Mouse (Mus musculus) kidney, postnatal 0 days (tissue): ENCODE results near the gene Itgam. TPM values are rescaled to one million over a fixed set of nuclear protein-coding genes. Genes with fewer than 3 reads are reported as not detected.
"Not testable (repeated sequence)": the region's sequence is repeated elsewhere in the genome, so short reads cannot be mapped to it uniquely, and the experiment has no call there.

ENCODE experiments used
- ATAC-seq: fragments of 200-750 bp; cut with Nextera tagmentation; replicated peaks from 2 replicates; pipeline ENCODE4 v1.8.0; 2017; ENCODE audit warnings: low read depth, moderate number of reproducible peaks, moderate TSS enrichment, moderate library complexity; ENCODE audit not compliant: low FRiP score
- DNase-seq: peaks from one replicate; pipeline ENCODE4 v3.0.0-alpha.2; 2016; ENCODE audit warnings: low spot score
- H3K27ac ChIP-seq: fragments of 300-500 bp; sonication (generic); 2 replicates; pipeline ENCODE4 v1.5.1; 2014; ENCODE audit warnings: mild to moderate bottlenecking
- H3K27me3 ChIP-seq: fragments of 300-500 bp; sonication (generic); 2 replicates; pipeline ENCODE4 v1.6.1; 2014; ENCODE audit warnings: low read length, mixed read lengths; ENCODE audit not compliant: insufficient read depth
- H3K36me3 ChIP-seq: fragments of 300-500 bp; sonication (generic); 2 replicates; pipeline ENCODE4 v1.6.1; 2014; ENCODE audit warnings: low read length, mixed read lengths; ENCODE audit not compliant: insufficient read depth
- H3K4me1 ChIP-seq: fragments of 300-500 bp; sonication (generic); replicated peaks from 2 replicates; pipeline ENCODE4 v1.6.1; 2014; ENCODE audit warnings: antibody characterized with exemption, low read length, mixed read lengths; ENCODE audit not compliant: insufficient read depth
- H3K4me2 ChIP-seq: fragments of 300-500 bp; sonication (generic); 2 replicates; pipeline ENCODE4 v1.6.1; 2014; ENCODE audit warnings: mild to moderate bottlenecking, low read length, moderate library complexity, mixed read lengths
- H3K4me3 ChIP-seq: fragments of 300-500 bp; sonication (generic); replicated peaks from 2 replicates; pipeline ENCODE4 v1.5.1; 2014; ENCODE audit warnings: low read depth, low read length
- H3K9ac ChIP-seq: fragments of 300-500 bp; sonication (generic); 2 replicates; pipeline ENCODE4 v1.6.1; 2014; ENCODE audit warnings: low read depth, low read length
- H3K9me3 ChIP-seq: fragments of 300-500 bp; sonication (generic); replicated peaks from 2 replicates; pipeline ENCODE4 v1.6.1; 2016; ENCODE audit warnings: low read length, inconsistent platforms, mixed read lengths
- CTCF ChIP-seq: IDR thresholded peaks from 2 replicates; pipeline ENCODE4 v1.5.1; 2016; ENCODE audit warnings: antibody characterized with exemption, low read depth, mild to moderate bottlenecking, moderate library complexity
- WGBS: fragments of 180-500 bp; shearing (Covaris S2); extraction: QIAGEN DNeasy Blood & Tissue Kit; methylation state at CpG from one replicate; pipeline ENCODE4 v1.1.7; 2014; 5-methylcytosine and 5-hydroxymethylcytosine counted together
- polyA plus RNA-seq: library from polyadenylated mRNA; unstranded; fragments of >200 nt; fragmentation: Nextera tagmentation; extraction: Ambion mirVana; gene quantifications from 2 replicates; pipeline ENCODE4 v1.2.1, GENCODE M21; 2015

Itgam gene
- polyA plus RNA-seq, 1 experiment from 2014 or later, result 0.79 TPM

- Histone ChIP-seq H3K27me3 (no peaks in the 10 kb centered on the region), H3K36me3 (no peaks in the 10 kb centered on the region), H3K9me3 (no peaks in the 10 kb centered on the region), H3K9ac (no peak overlapping the region), H3K27ac (no peak overlapping the region), H3K4me3 (no peak overlapping the region), H3K4me1 (no peaks in the 10 kb centered on the region), H3K4me2 (no peak overlapping the region)
- no peak for DNase-seq
- no peak for ATAC-seq
- TF ChIP-seq CTCF, result no peak
- WGBS, result 41% methylated on average over 4 of the region's 4 CpGs
These were observed 74.5 kb downstream of the Itgam start for GRCm38 (mm10) chr7:128136927-128137326.

GRCm38 (mm10) chr7:128139611-128140010 is 77.2 kb downstream of the Itgam start:
- WGBS, result 96% methylated on average over 6 of the region's 6 CpGs
- no peak overlapping the region for H3K4me3 ChIP-seq
- no peak for ATAC-seq
- H3K9me3 ChIP-seq, result no peaks in the 10 kb centered on the region
- H3K9ac ChIP-seq, result no peak overlapping the region
- DNase-seq, result no peak
- H3K27ac ChIP-seq, result no peak overlapping the region
- H3K36me3 ChIP-seq, result no peaks in the 10 kb centered on the region
- TF ChIP-seq CTCF, result no peak
- no peak overlapping the region for H3K4me2 ChIP-seq
- no peaks in the 10 kb centered on the region for H3K27me3 ChIP-seq
- H3K4me1 ChIP-seq, result no peaks in the 10 kb centered on the region

- H3K9me3 ChIP-seq, result no peaks in the 10 kb centered on the region
- H3K27me3 ChIP-seq, result no peaks in the 10 kb centered on the region
- no peaks in the 10 kb centered on the region for H3K36me3 ChIP-seq
- no peak overlapping the region for H3K4me2 ChIP-seq
- WGBS, result 60% methylated on average over 8 of the region's 8 CpGs
- no peaks in the 10 kb centered on the region for H3K4me1 ChIP-seq
- no peak overlapping the region for H3K4me3 ChIP-seq
- H3K27ac ChIP-seq, result no peak overlapping the region
- ATAC-seq, result no peak
- no peak overlapping the region for H3K9ac ChIP-seq
- TF ChIP-seq CTCF, result no peak
- DNase-seq, result no peak
These were observed 88.5 kb downstream of the Itgam start for GRCm38 (mm10) chr7:128150970-128151369.

GRCm38 (mm10) chr7:128154076-128154475 is 91.6 kb downstream of the Itgam start, which contains the start of gene Itgad:
TSS of gene Itgad (plus strand) at chr7:128154376.
- no peaks in the 10 kb centered on the region for H3K9me3 ChIP-seq
- no peaks in the 10 kb centered on the region for H3K27me3 ChIP-seq
- WGBS, result 92% methylated on average over 21 of the region's 21 CpGs
- H3K27ac ChIP-seq, result no peak within 1 kb of the TSS
- H3K4me1 ChIP-seq, result no peaks in the 10 kb centered on the region
- no peak within 1 kb of the TSS for H3K4me2 ChIP-seq
- no peaks in the 10 kb centered on the region for H3K36me3 ChIP-seq
- H3K4me3 ChIP-seq, result no peak within 1 kb of the TSS
- H3K9ac ChIP-seq, result no peak within 1 kb of the TSS
- no peak for TF ChIP-seq CTCF
- no peak for ATAC-seq
- no peak for DNase-seq

GRCm38 (mm10) chr7:128154924-128155323 is 92.5 kb downstream of the Itgam start:
- no peak for ATAC-seq
- WGBS, result 79% methylated on average over 10 of the region's 10 CpGs
- no peaks in the 10 kb centered on the region for H3K4me1 ChIP-seq
- no peaks in the 10 kb centered on the region for H3K9me3 ChIP-seq
- TF ChIP-seq CTCF, result no peak
- no peak overlapping the region for H3K4me2 ChIP-seq
- no peaks in the 10 kb centered on the region for H3K27me3 ChIP-seq
- no peak overlapping the region for H3K9ac ChIP-seq
- no peak for DNase-seq
- no peaks in the 10 kb centered on the region for H3K36me3 ChIP-seq
- no peak overlapping the region for H3K4me3 ChIP-seq
- no peak overlapping the region for H3K27ac ChIP-seq

- not testable (repeated sequence) for H3K27me3 ChIP-seq, H3K4me1 ChIP-seq, ATAC-seq, H3K36me3 ChIP-seq, H3K4me3 ChIP-seq, DNase-seq, H3K9me3 ChIP-seq, H3K4me2 ChIP-seq, H3K9ac ChIP-seq, H3K27ac ChIP-seq
- 65% methylated on average over 8 of the region's 8 CpGs for WGBS
These were observed 96.4 kb downstream of the Itgam start for GRCm38 (mm10) chr7:128158688-128159354.

GRCm38 (mm10) chr7:128164001-128164400 is 101.6 kb downstream of the Itgam start:
- Histone ChIP-seq H3K4me3 (no peak overlapping the region), H3K27ac (no peak overlapping the region), H3K27me3 (no peaks in the 10 kb centered on the region), H3K36me3 (no peaks in the 10 kb centered on the region), H3K9me3 (no peaks in the 10 kb centered on the region), H3K4me1 (no peaks in the 10 kb centered on the region), H3K9ac (no peak overlapping the region), H3K4me2 (no peak overlapping the region)
- TF ChIP-seq CTCF, result no peak
- ATAC-seq, result no peak
- no peak for DNase-seq
- WGBS, result 94% methylated on average over 4 of the region's 4 CpGs
